In genomic region chr8:78543621-78544020, GRCm38 (mm10) we compare ENCODE assay signal across 22 mouse cellular contexts.
"Had no signal": no experiment of that assay in that cellular context is flagged by ENCODE, and none has a peak within 500 bp of the region (broad histone marks: within the 10 kb centered on the region; RNA-seq: fewer than 3 reads in every experiment).

No protein-coding gene starts in this region.

- H3K4me3 ChIP-seq: layer of hippocampus, adult 2 months; limb, embryonic 10.5 days; limb, embryonic 13.5 days; liver, embryonic 12.5 days; liver, embryonic 15.5 days; lung, embryonic 15.5 days; megakaryocyte, embryonic 14.5 days; neural tube, embryonic 13.5 days had no signal

- DNase-seq: kidney, postnatal 25 days; layer of hippocampus, adult 9-11 months; liver; lung, adult 18-20 months; lung, postnatal 10 days; lung, postnatal 36 days; midbrain, embryonic 14.5 days; right cerebral cortex, postnatal 4 days; thymus, adult 2 months; thymus, postnatal 14 days; thymus, postnatal 4 days had no signal

- ATAC-seq: liver, embryonic 12.5 days had no signal

- H3K4me1 ChIP-seq: neural tube, embryonic 13.5 days had no signal

- H3K9me3 ChIP-seq: limb, embryonic 10.5 days; limb, embryonic 13.5 days; liver, embryonic 12.5 days; liver, embryonic 15.5 days; lung, embryonic 15.5 days; megakaryocyte, embryonic 14.5 days; neural tube, embryonic 13.5 days had no signal

- H3K27me3 ChIP-seq: limb, embryonic 13.5 days; liver, embryonic 12.5 days; liver, embryonic 15.5 days; lung, embryonic 15.5 days; megakaryocyte, embryonic 14.5 days; neural tube, embryonic 13.5 days had no signal

- H3K9ac ChIP-seq: limb, embryonic 13.5 days; liver, embryonic 12.5 days; liver, embryonic 15.5 days; lung, embryonic 15.5 days; neural tube, embryonic 13.5 days had no signal

- H3K4me2 ChIP-seq: limb, embryonic 13.5 days; liver, embryonic 12.5 days; liver, embryonic 15.5 days; lung, embryonic 15.5 days; midbrain, embryonic 11.5 days; neural tube, embryonic 13.5 days had no signal

- H3K27ac ChIP-seq: kidney, postnatal 0 days; layer of hippocampus, adult 2 months; limb, embryonic 10.5 days; limb, embryonic 13.5 days; liver, embryonic 12.5 days; liver, embryonic 15.5 days; lung, embryonic 15.5 days; neural tube, embryonic 13.5 days; stomach, postnatal 0 days had no signal
